Mouse (Mus musculus): ENCODE data around the gene Cenpa.
A peak's percentile ranks its signal among the peaks of the same experiment; 100 is the strongest.
"Not testable (repeated sequence)": the region's sequence is repeated elsewhere in the genome, so short reads cannot be mapped to it uniquely, and the experiment has no call there.

Cenpa gene

GRCm38 (mm10) chr5:30678722-30679296, 12.2 kb downstream of the Cenpa start:
- DNase-seq (ENCODE audit: low spot score in 2 of 2), result no peak

GRCm38 (mm10) chr5:30679593-30679992, 13.0 kb downstream of the Cenpa start:
- no peak for DNase-seq (ENCODE audit: low spot score in 2 of 2)

DNA sequence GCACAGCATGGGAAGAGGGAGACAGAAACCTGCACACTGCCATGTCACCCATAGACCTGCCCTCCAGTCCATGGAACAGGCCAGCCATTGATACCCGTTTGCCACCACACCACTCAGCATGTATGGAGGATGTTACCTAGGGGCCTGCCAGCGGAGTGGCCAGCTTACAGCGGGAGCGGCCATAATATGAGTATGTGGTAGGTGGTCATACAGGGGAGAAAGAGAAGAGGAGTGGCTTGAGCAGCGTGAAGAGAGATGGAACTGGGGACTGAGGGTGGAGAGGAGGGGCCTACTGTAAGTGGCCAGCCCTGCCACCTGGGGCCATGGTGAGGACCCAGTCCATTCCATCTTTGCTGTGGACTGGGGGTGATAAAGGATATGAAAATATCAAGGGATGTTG, 15.4 kb downstream of the Cenpa start:
- DNase-seq (ENCODE audit: low spot score in 2 of 2), result no peak

DNA sequence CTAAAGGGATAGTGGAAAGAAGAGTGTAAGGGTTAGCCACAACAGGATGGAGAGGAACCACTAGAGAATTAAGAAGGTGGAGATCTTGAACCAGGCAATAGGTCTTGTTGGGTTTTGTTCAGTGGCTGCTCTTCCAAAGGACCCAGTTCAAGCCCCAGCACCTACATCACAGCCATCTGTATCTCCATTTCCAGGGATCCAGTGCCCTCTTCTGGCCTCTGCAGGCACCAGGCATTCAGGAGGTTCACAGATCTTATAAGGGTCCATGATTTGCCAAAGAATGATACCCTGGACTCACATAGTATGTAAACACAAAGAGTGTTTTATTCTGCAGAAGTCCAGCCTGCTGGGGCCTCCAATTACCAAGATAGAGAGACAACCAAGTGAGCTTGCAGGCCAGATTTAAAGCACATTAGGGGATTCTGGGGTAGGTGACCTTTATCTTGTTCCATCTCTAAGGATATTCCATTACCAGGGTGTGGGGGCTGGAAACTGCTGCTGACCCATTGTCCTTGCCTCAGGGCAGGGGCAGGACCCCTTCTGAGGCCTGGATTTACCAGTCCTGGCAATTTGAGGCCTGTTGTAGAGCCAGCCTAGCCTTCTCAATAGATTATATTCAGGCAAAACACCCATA, 16.5 kb downstream of the Cenpa start:
- no peak for DNase-seq (ENCODE audit: low spot score in 2 of 2)

GRCm38 (mm10) chr5:30683993-30684392, 17.4 kb downstream of the Cenpa start:
- DNase-seq (ENCODE audit: low spot score in 2 of 2), result no peak

GRCm38 (mm10) chr5:30686781-30687180, 20.2 kb downstream of the Cenpa start:
- peak in 1 of 2 experiments; percentile 24 for DNase-seq (ENCODE audit: low spot score in 2 of 2)

DNA sequence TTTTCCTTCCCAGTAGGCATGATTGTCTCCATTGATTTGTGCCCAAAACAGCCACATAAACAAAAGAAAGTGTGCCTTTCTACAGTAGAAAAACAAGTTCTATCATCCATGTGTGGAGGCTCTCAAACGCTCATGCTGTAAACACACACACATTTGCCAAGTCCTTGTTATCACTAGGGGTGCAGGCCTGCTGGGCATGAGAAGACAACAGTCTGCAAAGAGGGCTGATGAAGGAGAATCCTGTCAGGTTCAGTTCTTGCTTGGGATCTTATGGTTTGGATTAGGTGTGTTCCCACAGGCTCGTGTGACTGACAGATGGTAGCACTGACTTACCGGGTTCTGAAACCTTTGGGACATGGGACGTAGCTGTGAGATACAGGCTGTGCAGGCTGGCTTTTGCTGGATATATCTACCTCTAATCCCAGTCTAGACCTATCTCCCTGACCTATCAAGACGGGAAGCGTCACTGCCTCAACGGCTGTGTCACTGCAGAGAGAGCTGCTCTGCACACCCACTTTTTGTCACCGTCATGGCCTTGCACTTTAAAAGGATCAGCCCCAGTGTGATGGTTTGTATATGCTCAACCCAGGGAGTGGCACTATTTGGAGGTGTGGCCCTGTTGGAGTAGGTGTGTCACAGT, 33.9 kb downstream of the Cenpa start:
- no peak for DNase-seq (ENCODE audit: low spot score in 2 of 2)

GRCm38 (mm10) chr5:30701373-30701772, 34.8 kb downstream of the Cenpa start:
- not testable (repeated sequence) for DNase-seq (ENCODE audit: low spot score in 2 of 2)

GRCm38 (mm10) chr5:30701866-30702265, 35.3 kb downstream of the Cenpa start:
- DNase-seq (ENCODE audit: low spot score in 2 of 2), result no peak

- DNase-seq (ENCODE audit: low spot score in 2 of 2), result peak; percentile 60 to 77
Measured at GRCm38 (mm10) chr5:30709744-30710383, 43.3 kb downstream of the Cenpa start.

- DNase-seq (ENCODE audit: low spot score in 2 of 2), result no peak
Measured at GRCm38 (mm10) chr5:30710486-30710885, 43.9 kb downstream of the Cenpa start.

DNA sequence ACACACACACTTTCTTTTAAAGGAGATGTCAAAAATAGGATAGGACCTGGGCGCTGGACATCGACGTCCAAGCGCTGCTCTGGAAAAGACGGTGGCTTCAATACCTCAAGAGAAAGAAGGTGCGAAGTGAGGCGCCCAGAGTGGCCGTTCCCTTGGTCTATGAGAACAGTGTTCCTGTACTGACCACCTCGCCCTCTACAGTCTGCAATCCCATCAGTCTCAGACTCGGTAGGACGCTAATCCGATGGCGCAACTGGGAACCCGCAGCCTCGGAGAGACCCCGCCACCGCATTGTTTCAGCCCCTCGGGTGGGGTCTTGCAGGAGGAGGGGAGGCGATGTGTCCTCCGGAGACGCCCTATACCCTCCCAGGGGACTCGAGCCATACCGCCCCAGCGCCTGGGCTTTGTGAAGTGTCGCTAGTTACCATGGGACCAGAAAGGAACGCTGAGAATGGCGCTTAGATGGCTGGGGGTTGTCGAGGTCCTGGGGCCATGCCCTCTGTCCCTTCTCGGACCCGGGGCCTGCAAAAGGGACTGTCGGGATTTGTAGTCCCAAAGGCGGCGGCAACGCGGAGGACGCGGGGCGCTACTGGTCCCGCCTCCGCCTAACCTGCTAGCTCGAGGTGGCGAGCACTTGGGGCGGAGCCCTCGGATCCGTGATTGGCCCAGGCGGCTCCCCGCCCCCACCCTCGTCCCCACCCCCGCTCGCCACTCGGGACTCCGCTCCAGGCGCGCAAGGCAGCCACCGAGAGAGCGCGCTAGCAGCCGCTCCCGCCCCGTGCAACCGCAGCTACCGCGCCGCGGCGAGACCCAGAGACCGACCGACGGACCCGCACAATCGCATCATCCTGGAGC, 44.8 kb downstream of the Cenpa start, which contains the start of gene Dpysl5:
TSS of gene Dpysl5 (plus strand) at position 418 of the 855 bp plus-strand sequence.
- DNase-seq (ENCODE audit: low spot score in 2 of 2), result peak; percentile 57 to 71

DNA sequence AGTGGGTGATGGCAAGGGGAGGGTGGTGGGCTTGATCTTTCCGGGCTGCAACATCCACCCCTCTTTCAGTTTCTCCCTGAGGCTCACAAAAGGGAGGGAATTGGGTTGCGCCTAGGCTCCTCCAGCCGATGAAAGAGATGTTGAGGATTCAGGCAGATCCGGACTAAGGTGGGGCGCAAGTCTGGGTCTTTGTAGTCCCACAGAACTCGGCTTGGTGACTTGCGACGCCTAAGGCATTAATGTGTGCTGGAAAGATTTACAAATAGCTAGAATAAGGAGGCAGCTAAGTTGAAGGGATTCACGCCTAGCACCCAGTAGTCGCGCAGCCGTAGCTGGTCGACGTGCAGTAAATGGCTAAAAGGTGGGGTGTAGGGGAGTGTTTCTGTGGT, 45.4 kb downstream of the Cenpa start:
- no peak for DNase-seq (ENCODE audit: low spot score in 2 of 2)

DNA sequence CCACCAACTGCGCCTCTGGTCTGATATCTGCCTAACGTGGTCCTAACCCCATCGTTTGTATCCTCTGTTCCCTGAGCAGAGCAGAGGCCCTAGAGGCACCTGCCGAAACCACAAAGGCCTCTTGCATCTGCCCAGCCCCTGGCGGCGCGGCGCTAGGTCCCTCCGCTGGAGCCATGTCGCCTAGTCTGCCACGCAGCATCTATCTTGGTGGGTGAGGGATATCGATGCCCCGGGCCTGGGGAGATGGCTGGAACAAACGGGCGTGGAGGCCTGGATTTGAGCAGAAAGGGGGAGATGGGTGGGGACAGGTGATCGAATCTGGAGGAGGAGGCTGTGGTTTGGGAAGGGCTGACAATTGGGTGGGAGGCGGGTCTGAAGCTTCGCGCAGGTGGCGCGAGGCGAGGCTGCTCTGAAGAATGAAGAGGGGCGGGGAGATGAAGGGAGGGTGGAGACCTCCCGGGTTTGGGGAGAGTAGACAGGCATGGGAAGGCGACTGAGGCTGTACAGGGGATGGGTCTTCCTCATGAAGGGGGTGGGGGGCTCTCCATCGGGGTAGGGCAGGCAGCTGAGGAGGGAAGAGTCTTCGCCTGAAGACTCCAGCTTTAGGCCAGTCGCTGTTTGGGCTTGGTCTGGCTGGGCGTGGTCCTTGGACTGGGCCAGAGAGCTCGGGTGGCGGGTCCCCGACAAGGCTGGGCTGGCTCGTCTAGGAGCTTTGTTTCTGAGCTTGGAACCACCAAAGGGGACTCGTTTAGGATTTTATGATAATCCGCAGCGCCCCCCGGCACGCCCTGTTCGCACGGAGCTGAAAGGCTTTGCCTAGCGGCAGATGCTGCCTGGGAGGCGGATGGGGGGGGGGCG, 46.1 kb downstream of the Cenpa start:
- peak; percentile 14 to 28 for DNase-seq (ENCODE audit: low spot score in 2 of 2)

DNA sequence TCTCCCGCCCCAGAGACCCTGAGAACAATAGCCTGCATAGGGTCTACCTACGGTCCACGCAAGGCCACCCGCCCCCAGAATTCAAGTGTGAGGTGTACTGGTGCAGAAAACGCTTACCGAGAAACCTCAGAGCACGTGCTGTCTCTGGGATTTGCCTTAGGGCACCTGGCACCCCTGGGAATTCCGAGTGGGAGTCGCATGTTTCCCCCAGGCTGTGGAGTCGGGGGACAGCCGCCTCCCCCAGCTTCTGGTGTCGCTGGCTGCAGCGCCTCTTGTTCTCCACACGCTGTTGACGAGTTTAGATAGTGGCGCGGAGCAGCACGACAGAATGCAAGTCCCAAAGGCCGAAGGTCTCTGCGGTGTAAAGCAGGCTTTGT, 46.7 kb downstream of the Cenpa start:
- no peak for DNase-seq (ENCODE audit: low spot score in 2 of 2)

- DNase-seq (ENCODE audit: low spot score in 2 of 2), result no peak
Measured at GRCm38 (mm10) chr5:30713691-30714090, 47.1 kb downstream of the Cenpa start.

DNA sequence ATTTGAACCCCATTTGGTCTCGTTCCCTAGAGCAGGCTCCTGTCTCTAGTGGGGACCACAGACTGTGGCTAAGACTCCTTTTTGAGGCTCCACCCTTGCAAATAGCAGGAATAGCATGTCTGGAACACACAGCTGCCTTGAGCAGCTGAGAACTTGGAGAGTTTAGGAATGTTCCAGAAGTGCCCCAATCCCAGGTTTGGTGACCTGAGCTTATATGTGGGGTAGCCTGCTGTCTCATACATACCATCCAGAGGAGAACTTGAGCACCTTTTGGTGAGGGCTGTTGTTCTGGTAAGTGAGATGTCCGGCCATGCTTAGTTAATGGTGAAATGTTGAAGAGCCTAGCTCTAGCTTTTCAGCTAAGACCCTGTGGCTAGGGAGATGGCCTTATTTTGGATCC, 49.7 kb downstream of the Cenpa start:
- DNase-seq (ENCODE audit: low spot score in 2 of 2), result no peak

DNA sequence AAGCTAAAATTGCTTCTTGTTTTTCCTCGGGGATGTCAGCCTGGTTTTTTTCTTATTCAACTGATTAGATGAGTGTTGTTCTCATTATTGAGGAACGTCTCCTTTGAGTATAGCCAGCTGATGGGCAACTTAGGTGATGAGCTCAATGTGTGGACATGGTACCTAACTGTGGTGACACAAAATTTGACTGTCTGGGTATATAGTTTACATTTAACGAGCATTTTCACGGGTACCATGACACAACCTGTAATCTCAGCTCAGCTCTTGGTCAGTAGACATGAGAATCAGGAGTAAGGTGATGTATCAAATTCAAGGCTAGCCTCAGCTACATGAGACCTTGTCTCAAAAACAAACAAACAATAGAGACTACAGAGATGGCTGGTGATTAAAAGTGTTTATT, 50.9 kb downstream of the Cenpa start:
- no peak for DNase-seq (ENCODE audit: low spot score in 2 of 2)

- no peak for DNase-seq (ENCODE audit: low spot score in 2 of 2)
Measured at GRCm38 (mm10) chr5:30717991-30718703, 51.6 kb downstream of the Cenpa start.

GRCm38 (mm10) chr5:30721935-30722334, 55.4 kb downstream of the Cenpa start:
- no peak for DNase-seq (ENCODE audit: low spot score in 2 of 2)

Data from thymus, postnatal 10 days (tissue).